Mouse (Mus musculus): ENCODE measurements around the gene Ankrd39. TPM values are rescaled to one million over a fixed set of nuclear protein-coding genes. Genes with fewer than 3 reads are reported as not detected.
A peak's percentile ranks its signal among the peaks of the same experiment; 100 is the strongest.

Ankrd39 gene
- polyA plus RNA-seq, 1 experiment from 2014 or later: 29.5 TPM

DNA sequence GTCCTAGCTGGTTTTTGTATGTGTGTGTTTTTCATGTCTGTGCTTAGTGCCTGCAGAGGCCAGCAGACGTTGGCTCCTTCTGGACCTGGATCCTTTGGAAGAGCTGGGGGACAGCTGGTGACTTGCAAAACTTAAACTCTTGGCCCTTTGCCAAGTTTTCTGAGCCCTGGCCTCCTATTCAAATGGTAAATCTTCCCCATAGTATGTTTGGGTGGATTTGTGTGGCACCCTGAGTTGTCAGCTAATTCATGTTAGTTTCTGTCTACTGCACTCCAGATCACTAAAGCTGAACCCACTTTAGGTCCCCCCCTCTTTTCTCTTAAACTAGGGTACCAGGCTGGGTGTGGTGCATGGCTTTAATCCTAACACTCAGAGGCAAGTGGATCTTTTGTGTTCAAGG lies 18.9 kb downstream of the Ankrd39 start:
- Histone ChIP-seq H3K9me3 (replicated peaks) (no peaks in the 10 kb centered on the region), H3K27ac (replicated peaks) (no peak overlapping the region; the same call in 1 of the 2 replicates), H3K9ac (no peak overlapping the region), H3K4me3 (replicated peaks) (no peak overlapping the region), H3K4me2 (replicated peaks) (no peak overlapping the region), H3K36me3 (peaks cover 49% of the 10 kb centered on the region), H3K4me1 (peaks cover 7% of the 10 kb centered on the region; the same call in 1 of the 2 replicates), H3K27me3 (no peaks in the 10 kb centered on the region)
- ATAC-seq (ENCODE audit: insufficient number of reproducible peaks, low FRiP score, low TSS enrichment, low read depth): no peak
- WGBS: 7% methylated on average over 1 of the region's 1 CpGs

DNA sequence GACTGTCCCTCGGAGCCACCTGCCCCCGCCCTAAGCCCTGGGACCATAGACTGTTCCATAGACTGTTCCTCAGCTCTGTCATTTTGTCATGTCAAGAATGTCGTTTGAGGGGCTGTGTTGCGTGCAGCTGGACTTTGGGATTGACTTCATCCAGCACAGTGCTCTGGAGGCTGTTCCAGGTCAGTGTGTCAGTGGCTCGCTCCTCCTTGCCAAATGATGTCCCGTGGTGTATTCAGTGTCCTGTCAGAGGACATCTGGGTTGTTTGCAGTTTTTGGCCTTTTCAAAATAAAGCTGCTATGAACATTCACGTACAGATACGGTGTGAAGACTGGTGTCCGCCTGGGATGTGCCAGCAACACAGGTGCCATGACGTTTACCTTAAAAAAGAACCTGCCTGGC lies 20.3 kb downstream of the Ankrd39 start:
- Histone ChIP-seq H3K27me3 (no peaks in the 10 kb centered on the region), H3K4me3 (replicated peaks) (no peak overlapping the region), H3K36me3 (peaks cover 63% of the 10 kb centered on the region), H3K27ac (replicated peaks) (no peak overlapping the region), H3K4me2 (replicated peaks) (no peak overlapping the region), H3K4me1 (peaks cover 4% of the 10 kb centered on the region; the same call in 1 of the 2 replicates), H3K9ac (no peak overlapping the region), H3K9me3 (replicated peaks) (no peaks in the 10 kb centered on the region)
- ATAC-seq (ENCODE audit: insufficient number of reproducible peaks, low FRiP score, low TSS enrichment, low read depth): no peak
- 89% methylated on average over 10 of the region's 10 CpGs for WGBS

DNA sequence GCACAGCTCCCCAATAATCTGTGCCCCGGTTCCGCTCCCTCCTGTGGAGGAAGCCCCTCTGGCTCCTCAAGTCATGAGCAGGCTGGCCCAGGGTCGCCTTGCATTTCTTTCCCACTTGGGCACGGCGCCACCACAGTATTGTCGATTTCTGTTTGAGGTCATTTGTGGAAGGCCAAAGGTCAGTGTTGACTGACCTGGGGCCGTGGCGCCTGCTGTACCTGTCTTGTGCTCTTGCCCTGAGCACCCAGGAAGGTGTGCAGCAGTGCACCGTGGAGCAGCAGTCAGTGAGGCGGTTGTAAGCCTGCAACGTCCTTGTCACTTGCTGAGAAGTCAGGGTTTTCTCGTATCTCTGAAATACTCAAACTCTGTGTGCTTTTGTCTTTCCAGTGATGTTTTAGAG lies 21.5 kb downstream of the Ankrd39 start:
- Histone ChIP-seq H3K27me3 (no peaks in the 10 kb centered on the region), H3K4me1 (peaks cover 4% of the 10 kb centered on the region; the same call in 1 of the 2 replicates), H3K4me2 (replicated peaks) (no peak overlapping the region), H3K27ac (replicated peaks) (no peak overlapping the region), H3K9ac (no peak overlapping the region), H3K4me3 (replicated peaks) (no peak overlapping the region), H3K9me3 (replicated peaks) (no peaks in the 10 kb centered on the region), H3K36me3 (peaks cover 63% of the 10 kb centered on the region)
- WGBS: 85% methylated on average over 12 of the region's 12 CpGs
- ATAC-seq (ENCODE audit: insufficient number of reproducible peaks, low FRiP score, low TSS enrichment, low read depth): no peak

DNA sequence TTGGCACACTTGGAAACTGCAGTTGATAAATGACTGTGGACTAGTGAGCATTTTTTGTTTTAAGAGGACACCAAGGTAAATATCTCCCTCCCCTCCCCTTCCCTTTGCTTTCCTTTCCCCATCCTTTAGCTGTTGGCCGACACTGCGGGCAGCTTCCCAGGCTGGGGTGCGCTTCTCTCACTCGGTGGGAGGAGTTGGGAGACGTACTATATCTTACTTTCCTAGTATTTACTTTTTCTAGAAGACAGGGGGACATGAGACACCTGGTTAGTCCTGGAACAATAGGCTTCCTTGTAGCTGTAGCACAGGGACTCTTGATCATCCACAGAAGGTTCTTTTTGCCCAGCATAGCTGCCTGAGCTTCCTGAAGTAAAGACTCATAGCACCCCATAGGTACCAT lies 23.2 kb downstream of the Ankrd39 start:
- no peak overlapping the region for H3K4me2 ChIP-seq (replicated peaks)
- 92% methylated on average over 5 of the region's 5 CpGs for WGBS
- H3K4me3 ChIP-seq (replicated peaks): no peak overlapping the region
- H3K9me3 ChIP-seq (replicated peaks): no peaks in the 10 kb centered on the region
- H3K4me1 ChIP-seq: 0 out of 2 replicates have a peak, but pooled peaks cover 4% of the 10 kb centered on the region
- H3K36me3 ChIP-seq: peaks cover 76% of the 10 kb centered on the region
- no peaks in the 10 kb centered on the region for H3K27me3 ChIP-seq
- no peak for ATAC-seq (ENCODE audit: insufficient number of reproducible peaks, low FRiP score, low TSS enrichment, low read depth)
- H3K9ac ChIP-seq: no peak overlapping the region
- H3K27ac ChIP-seq (replicated peaks): no peak overlapping the region

DNA sequence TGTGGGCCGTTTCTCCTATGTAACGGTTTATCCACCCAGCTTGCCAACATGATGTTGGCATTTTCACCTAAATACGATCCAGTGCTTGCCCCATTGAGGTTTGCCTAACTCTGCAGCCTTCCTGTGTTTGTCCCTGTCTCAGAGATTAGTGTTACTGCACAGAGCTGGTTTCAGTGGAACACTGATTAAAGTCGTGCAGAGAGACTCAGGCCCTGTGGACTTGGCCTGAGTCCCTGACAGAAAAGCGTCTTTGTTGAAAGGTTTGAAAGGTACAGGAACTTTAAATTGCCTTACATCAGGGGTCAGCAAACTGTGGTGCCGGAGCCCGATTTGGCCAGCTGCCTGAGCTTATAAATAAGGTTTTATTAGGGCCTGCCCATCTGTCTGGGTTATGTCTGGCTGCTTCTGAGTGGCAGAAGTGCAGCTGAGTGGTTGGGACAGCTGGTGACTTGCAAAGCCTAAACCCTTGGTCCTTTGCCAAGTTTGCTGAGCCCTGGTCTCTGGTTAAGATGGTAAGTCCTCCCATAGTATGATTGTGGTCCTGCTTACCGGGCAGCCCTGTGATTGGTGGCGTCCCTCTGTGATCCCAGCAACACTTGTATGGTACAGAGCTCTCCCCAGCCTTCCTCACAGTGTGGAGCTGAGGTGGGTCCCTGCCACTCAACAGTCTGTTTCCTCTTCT lies 23.8 kb downstream of the Ankrd39 start:
- 70% methylated on average over 9 of the region's 9 CpGs for WGBS
- no peak overlapping the region for H3K4me2 ChIP-seq (replicated peaks)
- H3K36me3 ChIP-seq: peaks cover 80% of the 10 kb centered on the region
- no peak overlapping the region for H3K4me3 ChIP-seq (replicated peaks)
- H3K9me3 ChIP-seq (replicated peaks): no peaks in the 10 kb centered on the region
- ATAC-seq (ENCODE audit: insufficient number of reproducible peaks, low FRiP score, low TSS enrichment, low read depth): peak; percentile 27; the same call in 1 of the 2 replicates
- H3K27ac ChIP-seq (replicated peaks): 0 out of 2 replicates have a peak overlapping the region, but pooled peaks have one; percentile 17
- no peaks in the 10 kb centered on the region for H3K27me3 ChIP-seq
- H3K4me1 ChIP-seq: 0 out of 2 replicates have a peak, but pooled peaks cover 3% of the 10 kb centered on the region
- H3K9ac ChIP-seq: no peak overlapping the region

DNA sequence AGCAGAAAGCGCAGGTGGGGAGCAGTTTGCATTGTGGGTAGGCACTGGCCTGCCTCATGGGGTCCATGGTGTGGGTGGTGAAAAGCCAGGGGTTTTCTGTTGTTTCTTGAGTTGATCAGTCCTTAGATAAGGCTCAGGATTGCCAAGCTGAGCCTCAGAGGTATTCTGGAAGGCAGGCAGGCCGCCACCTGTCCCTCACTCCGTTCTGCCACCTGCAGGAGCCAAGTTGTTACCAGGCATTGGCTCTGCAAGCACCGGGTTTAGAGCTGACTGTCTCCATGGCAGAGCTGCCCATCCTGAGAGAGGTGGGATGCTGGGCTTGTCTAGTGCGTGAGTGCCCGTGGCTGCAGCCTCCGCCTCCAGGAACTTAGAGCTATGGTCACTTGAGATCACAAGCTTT lies 25.0 kb downstream of the Ankrd39 start:
- WGBS: 93% methylated on average over 7 of the region's 7 CpGs
- no peak overlapping the region for H3K27ac ChIP-seq (replicated peaks)
- ATAC-seq (ENCODE audit: insufficient number of reproducible peaks, low FRiP score, low TSS enrichment, low read depth): no peak

DNA sequence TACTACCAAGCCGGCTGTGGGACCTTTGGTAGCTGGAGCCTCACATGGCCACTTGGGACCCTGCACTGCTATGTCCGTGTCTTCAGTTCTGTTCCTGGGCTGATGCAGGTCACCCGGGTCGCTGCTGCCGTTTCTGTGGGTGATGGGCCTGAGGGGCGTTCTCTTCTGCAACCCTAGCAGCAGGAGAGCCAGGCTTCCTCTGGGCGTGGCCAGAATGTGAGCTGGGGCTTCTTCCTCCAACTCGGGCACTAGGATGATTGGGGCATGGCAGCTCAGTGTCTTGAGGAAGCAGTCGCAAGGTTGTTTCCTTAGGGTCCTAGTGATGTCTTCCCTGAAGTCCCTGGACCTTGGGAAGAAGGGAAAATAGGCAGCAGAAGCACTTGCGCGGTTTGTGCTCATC lies 27.6 kb downstream of the Ankrd39 start:
- Histone ChIP-seq H3K27ac (replicated peaks) (no peak overlapping the region), H3K4me1 (peaks cover 9% of the 10 kb centered on the region), H3K27me3 (no peaks in the 10 kb centered on the region), H3K9ac (no peak overlapping the region), H3K4me3 (replicated peaks) (no peak overlapping the region), H3K4me2 (replicated peaks) (no peak overlapping the region), H3K36me3 (peaks cover 63% of the 10 kb centered on the region), H3K9me3 (replicated peaks) (no peaks in the 10 kb centered on the region)
- ATAC-seq (ENCODE audit: insufficient number of reproducible peaks, low FRiP score, low TSS enrichment, low read depth): no peak
- WGBS: 76% methylated on average over 11 of the region's 11 CpGs

More for the DNA sequence above, 25.0 kb downstream of the Ankrd39 start:
- Histone ChIP-seq H3K4me3 (replicated peaks) (no peak overlapping the region), H3K36me3 (peaks cover 85% of the 10 kb centered on the region), H3K27me3 (no peaks in the 10 kb centered on the region), H3K4me2 (replicated peaks) (no peak overlapping the region), H3K4me1 (no peaks in the 10 kb centered on the region), H3K9ac (no peak overlapping the region), H3K9me3 (replicated peaks) (no peaks in the 10 kb centered on the region)

DNA sequence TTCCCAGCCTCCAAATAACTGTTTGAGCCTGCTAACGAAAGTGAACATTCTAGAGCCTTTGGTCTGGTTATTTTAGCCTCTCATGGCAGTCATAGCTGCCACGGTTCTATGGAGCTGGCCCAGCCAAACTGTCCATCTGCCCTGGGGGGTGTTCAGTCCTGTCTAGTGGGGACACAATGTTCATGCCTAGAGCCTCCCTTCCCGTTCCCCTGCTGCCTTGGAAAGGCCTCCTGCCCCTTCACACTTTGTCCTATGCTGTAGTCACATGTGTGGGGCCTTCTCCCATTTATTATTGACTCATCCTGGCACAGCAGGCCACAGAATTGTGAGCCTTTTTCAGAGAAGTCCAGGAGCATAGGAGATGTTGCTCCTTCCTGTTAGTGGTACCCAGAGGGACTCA lies 29.0 kb downstream of the Ankrd39 start:
- no peak for ATAC-seq (ENCODE audit: insufficient number of reproducible peaks, low FRiP score, low TSS enrichment, low read depth)
- WGBS: 82% methylated on average over 3 of the region's 3 CpGs
- H3K36me3 ChIP-seq: peaks cover 50% of the 10 kb centered on the region
- H3K4me1 ChIP-seq: peaks cover 20% of the 10 kb centered on the region
- H3K4me2 ChIP-seq (replicated peaks): no peak overlapping the region
- no peaks in the 10 kb centered on the region for H3K27me3 ChIP-seq
- H3K4me3 ChIP-seq (replicated peaks): no peak overlapping the region
- no peak overlapping the region for H3K9ac ChIP-seq
- no peaks in the 10 kb centered on the region for H3K9me3 ChIP-seq (replicated peaks)
- no peak overlapping the region for H3K27ac ChIP-seq (replicated peaks)

DNA sequence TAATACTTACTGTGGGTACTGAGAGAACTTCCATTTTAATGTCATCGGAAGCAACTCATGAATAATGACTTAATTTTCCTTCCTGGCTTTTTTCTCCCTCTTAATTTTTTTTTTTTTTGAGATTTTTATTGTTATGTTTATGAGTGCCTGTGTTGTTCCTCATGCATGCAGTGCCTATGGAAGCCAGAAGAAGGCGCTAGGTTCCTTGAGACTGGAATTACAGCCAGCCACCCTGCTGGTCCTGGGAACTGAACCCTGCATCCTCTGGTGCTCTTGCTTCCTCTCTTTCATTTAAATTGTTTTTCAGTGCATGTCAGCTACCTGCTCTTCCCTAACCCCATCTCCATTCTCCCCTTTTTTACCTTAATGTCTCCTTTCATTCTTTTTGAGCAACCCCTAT lies 33.5 kb downstream of the Ankrd39 start:
- Histone ChIP-seq H3K27ac (replicated peaks) (no peak overlapping the region), H3K9ac (no peak overlapping the region), H3K36me3 (peaks cover 6% of the 10 kb centered on the region), H3K27me3 (no peaks in the 10 kb centered on the region), H3K9me3 (replicated peaks) (no peaks in the 10 kb centered on the region), H3K4me2 (replicated peaks) (peak overlapping the region; percentile 90), H3K4me1 (peaks cover 26% of the 10 kb centered on the region), H3K4me3 (replicated peaks) (peak overlapping the region; percentile 99)
- WGBS: 51% methylated on average over 2 of the region's 2 CpGs
- ATAC-seq (ENCODE audit: insufficient number of reproducible peaks, low FRiP score, low TSS enrichment, low read depth): no peak

DNA sequence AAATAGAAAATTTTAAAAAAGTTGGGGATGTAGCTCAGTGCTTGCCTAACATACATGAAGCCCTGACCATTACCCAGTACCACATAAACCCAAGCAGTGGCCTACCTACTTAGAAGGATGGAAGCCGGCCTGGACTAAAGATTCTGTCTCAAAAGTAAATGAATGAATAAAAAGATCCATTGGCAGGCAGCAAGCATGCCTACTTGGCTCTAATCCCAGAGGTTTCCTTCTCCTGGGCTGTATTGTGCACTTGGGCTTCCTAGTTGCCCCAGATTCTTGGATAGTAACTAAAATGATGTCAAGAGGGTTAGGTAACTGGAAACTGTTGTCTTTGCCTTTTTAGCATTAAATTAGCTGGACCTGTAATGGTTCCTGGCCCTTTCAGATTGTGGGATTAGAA lies 33.9 kb downstream of the Ankrd39 start:
- no peak for ATAC-seq (ENCODE audit: insufficient number of reproducible peaks, low FRiP score, low TSS enrichment, low read depth)
- Histone ChIP-seq H3K27me3 (no peaks in the 10 kb centered on the region), H3K36me3 (peaks cover 6% of the 10 kb centered on the region), H3K4me1 (peaks cover 26% of the 10 kb centered on the region), H3K9me3 (replicated peaks) (no peaks in the 10 kb centered on the region), H3K9ac (peak overlapping the region; percentile 83), H3K4me3 (replicated peaks) (peak overlapping the region; percentile 99), H3K27ac (replicated peaks) (no peak overlapping the region), H3K4me2 (replicated peaks) (peak overlapping the region; percentile 90)
- 13% methylated on average over 1 of the region's 1 CpGs for WGBS

DNA sequence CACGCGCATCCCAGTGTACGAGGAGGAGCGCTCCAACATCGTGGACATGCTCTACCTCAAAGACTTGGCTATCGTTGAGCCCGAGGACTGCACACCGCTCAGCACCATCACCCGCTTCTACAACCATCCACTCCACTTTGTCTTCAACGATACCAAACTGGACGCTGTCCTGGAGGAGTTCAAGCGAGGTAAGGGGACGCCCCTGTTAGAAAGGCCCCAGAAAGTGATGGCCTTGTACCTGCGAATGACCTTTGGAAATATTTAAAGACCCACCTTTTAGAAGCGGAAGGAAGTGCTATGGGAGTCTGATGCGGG lies 34.3 kb downstream of the Ankrd39 start:
- Histone ChIP-seq H3K27ac (replicated peaks) (peak overlapping the region; percentile 100; the same call in 1 of the 2 replicates), H3K27me3 (no peaks in the 10 kb centered on the region), H3K9ac (peak overlapping the region; percentile 83), H3K4me2 (replicated peaks) (peak overlapping the region; percentile 90), H3K36me3 (peaks cover 6% of the 10 kb centered on the region), H3K9me3 (replicated peaks) (no peaks in the 10 kb centered on the region), H3K4me1 (peaks cover 26% of the 10 kb centered on the region), H3K4me3 (replicated peaks) (peak overlapping the region; percentile 99)
- 1% methylated on average over 16 of the region's 16 CpGs for WGBS
- no peak for ATAC-seq (ENCODE audit: insufficient number of reproducible peaks, low FRiP score, low TSS enrichment, low read depth)

All from embryonic facial prominence, embryonic 15.5 days (tissue).